Mouse (Mus musculus): ENCODE results near the gene Swi5. TPM values are rescaled to one million over a fixed set of nuclear protein-coding genes. Genes with fewer than 3 reads are reported as not detected.

The Swi5 gene
- polyA plus RNA-seq, 1 experiment from 2014 or later = 446 TPM

DNA sequence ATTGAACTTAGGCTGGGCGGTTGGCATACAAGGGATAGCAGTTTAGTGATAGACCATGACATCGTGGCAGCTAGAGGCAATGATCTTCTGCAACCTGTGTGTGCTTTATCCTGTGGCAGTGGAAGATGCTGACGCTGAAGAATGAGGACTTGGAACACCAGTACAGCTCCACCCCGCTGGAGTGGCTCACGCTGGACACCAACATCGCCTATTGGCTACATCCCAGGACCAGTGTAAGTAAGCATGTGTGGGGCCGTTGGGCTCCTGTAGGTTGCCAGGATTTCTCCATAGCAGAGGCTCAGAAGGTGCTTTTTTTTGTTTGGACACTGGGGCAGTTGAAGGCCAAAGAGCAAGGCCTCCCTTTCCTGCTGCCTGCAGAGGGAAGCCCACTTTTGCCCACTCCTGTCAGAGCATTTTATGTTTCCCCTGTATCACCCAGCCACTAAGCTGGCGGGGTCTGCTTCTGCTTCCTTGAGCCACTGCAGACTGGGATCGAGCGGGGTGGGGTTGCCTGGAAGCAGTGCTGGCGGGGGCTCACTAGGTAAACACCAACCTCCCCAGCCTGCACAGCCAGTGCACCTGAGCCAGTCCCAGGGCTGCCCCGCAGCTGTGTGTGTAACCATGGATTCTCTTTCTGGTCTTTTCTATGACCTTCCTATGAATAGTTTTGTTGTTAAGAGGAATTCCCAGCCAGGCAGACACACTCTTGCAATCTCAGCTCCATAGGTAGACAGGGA lies 35.9 kb downstream of the Swi5 start:
- 91% methylated on average over 12 of the region's 12 CpGs for WGBS
- Histone ChIP-seq H3K4me1 (0 out of 2 replicates have a peak, but pooled peaks cover 2% of the 10 kb centered on the region), H3K27ac (no peak overlapping the region), H3K4me3 (no peak overlapping the region), H3K36me3 (peaks cover 97% of the 10 kb centered on the region), H3K27me3 (ENCODE audit: low read depth, poor library complexity, severe bottlenecking) (no peaks in the 10 kb centered on the region), H3K9me3 (replicated peaks) (no peaks in the 10 kb centered on the region)
- DNase-seq (ENCODE audit: low spot score) = no peak

DNA sequence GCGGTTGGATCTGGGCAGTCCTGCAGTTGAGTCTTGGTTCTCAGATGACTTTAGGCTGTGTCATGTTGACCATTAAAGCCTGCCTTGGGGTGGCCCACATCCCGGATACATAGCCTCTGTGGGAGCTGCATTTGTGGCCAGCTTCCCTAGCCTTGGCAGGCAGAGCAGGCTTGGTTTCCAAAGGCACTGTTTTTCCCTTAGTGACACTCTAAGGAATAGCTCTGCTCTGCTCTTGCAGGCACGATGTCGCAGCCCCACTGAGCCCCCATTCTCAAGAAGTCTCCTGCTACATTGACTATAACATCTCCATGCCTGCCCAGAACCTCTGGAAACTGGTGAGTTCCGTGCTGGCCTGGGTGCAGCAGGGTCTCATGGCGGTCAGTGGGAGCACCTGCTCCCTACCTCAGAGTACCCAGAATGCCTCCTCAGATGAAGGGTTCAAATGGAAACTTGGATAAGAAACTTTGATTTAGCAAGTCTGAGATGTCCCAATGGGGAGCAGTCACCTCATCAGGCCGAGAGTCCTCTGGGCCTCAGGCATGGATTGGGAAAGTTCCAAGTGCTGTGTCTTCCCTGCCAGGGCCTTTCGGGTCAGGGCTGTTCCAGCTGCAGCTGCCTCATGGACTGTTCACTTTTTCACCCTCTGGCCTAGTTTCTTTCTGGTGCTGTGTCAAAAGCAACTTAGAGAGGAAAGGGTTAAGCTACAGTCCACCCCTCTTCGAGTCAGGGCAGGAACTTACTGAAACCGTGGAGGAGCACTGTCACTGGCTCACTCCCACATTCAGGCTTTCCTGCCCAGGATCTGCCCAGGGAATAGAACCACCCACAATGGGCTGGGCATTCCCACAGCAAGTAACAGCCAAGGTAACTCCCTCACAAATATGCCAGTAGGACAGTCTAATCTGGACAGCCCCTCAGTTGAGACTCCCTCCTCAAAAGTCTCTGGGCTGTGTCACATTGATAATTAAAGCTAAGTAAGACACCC lies 39.2 kb downstream of the Swi5 start:
- Histone ChIP-seq H3K4me3 (no peak overlapping the region), H3K36me3 (peaks cover 100% of the 10 kb centered on the region), H3K27ac (no peak overlapping the region), H3K27me3 (ENCODE audit: low read depth, poor library complexity, severe bottlenecking) (no peaks in the 10 kb centered on the region), H3K9me3 (replicated peaks) (no peaks in the 10 kb centered on the region), H3K4me1 (0 out of 2 replicates have a peak, but pooled peaks cover 2% of the 10 kb centered on the region)
- 81% methylated on average over 10 of the region's 10 CpGs for WGBS
- no peak for DNase-seq (ENCODE audit: low spot score)

GRCm38 (mm10) chr2:32246741-32247140 lies 41.1 kb downstream of the Swi5 start:
- H3K27me3 ChIP-seq (ENCODE audit: low read depth, poor library complexity, severe bottlenecking) = no peaks in the 10 kb centered on the region
- no peaks in the 10 kb centered on the region for H3K4me1 ChIP-seq
- no peaks in the 10 kb centered on the region for H3K9me3 ChIP-seq (replicated peaks)
- DNase-seq (ENCODE audit: low spot score) = no peak
- WGBS = 88% methylated on average over 4 of the region's 4 CpGs
- H3K4me3 ChIP-seq = no peak overlapping the region
- H3K27ac ChIP-seq = no peak overlapping the region
- H3K36me3 ChIP-seq = peaks cover 97% of the 10 kb centered on the region

GRCm38 (mm10) chr2:32242986-32243385 lies 44.9 kb downstream of the Swi5 start:
- Histone ChIP-seq H3K27me3 (ENCODE audit: low read depth, poor library complexity, severe bottlenecking) (no peaks in the 10 kb centered on the region), H3K36me3 (peaks cover 76% of the 10 kb centered on the region)
- 85% methylated on average over 4 of the region's 4 CpGs for WGBS

DNA sequence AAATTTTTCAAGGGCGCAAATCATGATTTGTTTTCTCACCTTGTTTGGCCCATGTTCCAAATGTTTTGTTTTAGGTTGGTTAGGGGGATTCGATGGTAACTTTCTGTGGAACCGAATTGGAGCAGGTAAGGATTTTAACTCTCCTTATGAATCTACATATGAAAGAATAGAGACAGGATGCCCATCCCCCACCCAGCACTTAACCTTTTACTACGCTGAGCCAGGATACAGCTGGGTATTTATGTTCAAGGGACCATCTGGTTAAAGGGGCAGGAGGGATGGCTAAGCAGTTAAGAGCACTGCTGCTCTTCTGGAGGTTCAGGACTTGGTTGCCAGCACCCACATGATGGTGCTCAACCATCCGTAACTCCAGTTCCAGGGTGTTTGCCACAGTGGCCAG lies 47.3 kb downstream of the Swi5 start:
- Histone ChIP-seq H3K4me1 (peaks cover 15% of the 10 kb centered on the region), H3K27me3 (ENCODE audit: low read depth, poor library complexity, severe bottlenecking) (no peaks in the 10 kb centered on the region), H3K4me3 (no peak overlapping the region), H3K27ac (no peak overlapping the region), H3K9me3 (replicated peaks) (no peaks in the 10 kb centered on the region), H3K36me3 (peaks cover 52% of the 10 kb centered on the region)
- 82% methylated on average over 5 of the region's 5 CpGs for WGBS
- DNase-seq (ENCODE audit: low spot score) = no peak

More at GRCm38 (mm10) chr2:32242986-32243385, 44.9 kb downstream of the Swi5 start:
- Histone ChIP-seq H3K9me3 (replicated peaks) (no peaks in the 10 kb centered on the region), H3K4me3 (no peak overlapping the region), H3K27ac (no peak overlapping the region), H3K4me1 (0 out of 2 replicates have a peak, but pooled peaks cover 4% of the 10 kb centered on the region)
- DNase-seq (ENCODE audit: low spot score) = no peak

GRCm38 (mm10) chr2:32238708-32239435 lies 49.0 kb downstream of the Swi5 start:
- Histone ChIP-seq H3K9me3 (replicated peaks) (no peaks in the 10 kb centered on the region), H3K27ac (no peak overlapping the region), H3K4me3 (no peak overlapping the region), H3K36me3 (peaks cover 45% of the 10 kb centered on the region), H3K4me1 (peaks cover 27% of the 10 kb centered on the region), H3K27me3 (ENCODE audit: low read depth, poor library complexity, severe bottlenecking) (no peaks in the 10 kb centered on the region)
- WGBS = 93% methylated on average over 9 of the region's 9 CpGs
- no peak for DNase-seq (ENCODE audit: low spot score)

DNA sequence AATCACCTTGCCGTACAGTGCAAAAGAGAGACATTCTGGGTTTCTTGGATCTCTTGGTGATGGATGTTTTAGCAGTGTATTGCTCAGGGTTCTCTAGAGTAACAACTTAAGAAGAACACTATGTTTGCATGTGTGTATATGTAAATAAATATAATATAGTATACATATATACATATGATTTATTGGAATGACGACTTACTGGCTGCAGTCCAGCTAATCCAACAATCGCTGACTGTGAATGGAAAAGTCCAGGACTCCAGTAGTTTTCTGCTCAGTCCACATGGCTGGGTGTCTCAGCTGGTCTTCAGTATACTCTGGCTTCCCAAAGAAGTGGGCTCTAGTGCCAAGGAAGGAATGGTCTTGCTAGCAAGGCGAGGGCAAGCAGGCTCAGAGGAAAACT lies 50.3 kb downstream of the Swi5 start:
- Histone ChIP-seq H3K27ac (no peak overlapping the region; the same call in 1 of the 2 replicates), H3K4me3 (peak overlapping the region; percentile 76), H3K9me3 (replicated peaks) (no peaks in the 10 kb centered on the region), H3K36me3 (peaks cover 47% of the 10 kb centered on the region), H3K27me3 (ENCODE audit: low read depth, poor library complexity, severe bottlenecking) (no peaks in the 10 kb centered on the region), H3K4me1 (peaks cover 27% of the 10 kb centered on the region)
- WGBS = 52% methylated on average over 4 of the region's 4 CpGs
- no peak for DNase-seq (ENCODE audit: low spot score)

GRCm38 (mm10) chr2:32236760-32237487 lies 51.0 kb downstream of the Swi5 start:
- Histone ChIP-seq H3K27me3 (ENCODE audit: low read depth, poor library complexity, severe bottlenecking) (no peaks in the 10 kb centered on the region), H3K27ac (peak overlapping the region; percentile 88), H3K36me3 (peaks cover 48% of the 10 kb centered on the region), H3K9me3 (replicated peaks) (no peaks in the 10 kb centered on the region), H3K4me3 (peak overlapping the region; percentile 76), H3K4me1 (peaks cover 27% of the 10 kb centered on the region)
- peak; percentile 73 for DNase-seq (ENCODE audit: low spot score)
- 0% methylated on average over 20 of the region's 20 CpGs for WGBS

GRCm38 (mm10) chr2:32235886-32236759 lies 51.8 kb downstream of the Swi5 start, which contains the start of gene Pomt1:
TSS of gene Pomt1 (plus strand) at chr2:32236590.
- peak within 1 kb of the TSS; percentile 76 for H3K4me3 ChIP-seq
- H3K27me3 ChIP-seq (ENCODE audit: low read depth, poor library complexity, severe bottlenecking) = no peaks in the 10 kb centered on the region
- H3K36me3 ChIP-seq = peaks cover 48% of the 10 kb centered on the region
- peak; percentile 95 for DNase-seq (ENCODE audit: low spot score)
- H3K9me3 ChIP-seq (replicated peaks) = no peaks in the 10 kb centered on the region
- under 1% methylated on average over 54 of the region's 54 CpGs for WGBS
- peak within 1 kb of the TSS; percentile 88 for H3K27ac ChIP-seq
- H3K4me1 ChIP-seq = peaks cover 27% of the 10 kb centered on the region

DNA sequence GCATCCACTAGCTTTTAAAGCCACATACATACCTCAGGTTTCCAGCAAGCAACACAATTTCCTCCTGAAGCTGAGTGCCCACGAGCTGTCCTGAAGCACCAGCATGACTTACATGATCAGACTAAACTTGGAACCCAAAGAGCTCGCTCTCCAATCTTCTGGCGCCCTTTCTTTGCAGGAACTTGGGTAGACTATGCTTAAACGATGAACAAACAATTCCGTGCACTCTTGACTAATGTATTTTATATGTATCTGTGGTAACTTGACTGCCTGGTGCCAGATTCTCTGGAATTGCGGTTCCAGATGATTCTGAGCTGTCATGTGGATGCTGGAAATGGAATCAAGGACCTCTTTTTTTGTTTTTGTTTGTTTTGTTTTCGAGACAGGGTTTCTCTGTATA lies 52.4 kb downstream of the Swi5 start:
- 35% methylated on average over 7 of the region's 7 CpGs for WGBS
- no peak for DNase-seq (ENCODE audit: low spot score)
- peak overlapping the region; percentile 76 for H3K4me3 ChIP-seq
- H3K4me1 ChIP-seq = peaks cover 23% of the 10 kb centered on the region
- H3K36me3 ChIP-seq = peaks cover 54% of the 10 kb centered on the region
- H3K27ac ChIP-seq = peak overlapping the region; percentile 88
- H3K9me3 ChIP-seq (replicated peaks) = no peaks in the 10 kb centered on the region
- H3K27me3 ChIP-seq (ENCODE audit: low read depth, poor library complexity, severe bottlenecking) = no peaks in the 10 kb centered on the region
